Mouse (Mus musculus) cerebellum, postnatal 36 days (tissue): ENCODE measurements around the gene Metap2.
"Not testable (repeated sequence)": the region's sequence is repeated elsewhere in the genome, so short reads cannot be mapped to it uniquely, and the experiment has no call there.

Experiments used
- DNase-seq, 2 experiments: peaks; one replicate each; pipeline ENCODE4 v3.0.0; 2021 to 2022; ENCODE audit warnings: mixed read lengths in 2 of 2

Gene Metap2

GRCm38 (mm10) chr10:93833699-93834393 is 63.0 kb downstream of the Metap2 start:
- peak; percentile 62 to 74 for DNase-seq

GRCm38 (mm10) chr10:93833370-93833698 is 63.6 kb downstream of the Metap2 start:
- no peak for DNase-seq

- no peak for DNase-seq
Measured at GRCm38 (mm10) chr10:93832811-93833210, 64.1 kb downstream of the Metap2 start.

- no peak for DNase-seq
Measured at GRCm38 (mm10) chr10:93831730-93832574, 64.9 kb downstream of the Metap2 start.

GRCm38 (mm10) chr10:93830931-93831729 is 65.8 kb downstream of the Metap2 start, which contains the start of gene Usp44:
Gene Usp44, plus strand, starts transcription at chr10:93831555.
- no peak for DNase-seq

GRCm38 (mm10) chr10:93829898-93830831 is 66.7 kb downstream of the Metap2 start:
- no peak for DNase-seq

- peak; percentile 62 to 91 for DNase-seq
Measured at GRCm38 (mm10) chr10:93818661-93819060, 78.2 kb downstream of the Metap2 start.

- peak in 1 of 2 experiments; percentile 28 for DNase-seq
Measured at GRCm38 (mm10) chr10:93813755-93814154, 83.1 kb downstream of the Metap2 start.

- peak; percentile 85 to 94 for DNase-seq
Measured at GRCm38 (mm10) chr10:93812774-93813415, 84.0 kb downstream of the Metap2 start.

GRCm38 (mm10) chr10:93812098-93812497 is 84.8 kb downstream of the Metap2 start:
- peak in 1 of 2 experiments; percentile 19 for DNase-seq

- DNase-seq, result peak; percentile 58 to 72
Measured at GRCm38 (mm10) chr10:93810590-93811185, 86.2 kb downstream of the Metap2 start.

- DNase-seq, result not testable (repeated sequence)
Measured at GRCm38 (mm10) chr10:93809438-93809837, 87.5 kb downstream of the Metap2 start.
